Mouse (Mus musculus) monocyte, adult 2 months (primary cell): ENCODE data around the gene Hcn1.

ENCODE experiments used
- DNase-seq, 2 experiments: peaks; one replicate each; pipeline ENCODE4 v3.0.0; 2022; ENCODE audit warnings: low spot score in 2 of 2, low read depth in 1 of 2

Gene Hcn1

DNA sequence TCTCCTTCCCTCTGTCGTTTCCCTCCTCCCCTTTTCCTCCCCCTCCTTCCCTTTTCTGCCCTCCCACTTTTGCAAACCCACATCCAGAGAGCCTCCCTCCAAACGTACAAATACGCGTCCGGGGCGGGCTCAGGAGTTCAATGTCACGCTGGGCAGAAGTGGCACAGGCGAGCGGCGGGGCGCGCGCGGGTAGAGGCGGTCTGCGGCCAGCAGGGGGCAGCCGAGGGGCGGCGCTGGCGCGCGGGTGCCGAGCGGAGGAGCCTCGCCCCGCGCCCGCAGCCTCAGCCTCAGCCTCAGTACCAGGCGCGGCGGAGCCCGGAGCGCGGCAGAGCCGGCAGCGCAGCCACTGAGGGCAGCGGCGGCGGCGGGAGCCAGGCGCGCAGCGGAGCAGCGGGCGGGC is at the start of gene Hcn1:
TSS of gene Hcn1 (plus strand) at position 140 of the 400 bp plus-strand sequence.
- DNase-seq: no peak

DNA sequence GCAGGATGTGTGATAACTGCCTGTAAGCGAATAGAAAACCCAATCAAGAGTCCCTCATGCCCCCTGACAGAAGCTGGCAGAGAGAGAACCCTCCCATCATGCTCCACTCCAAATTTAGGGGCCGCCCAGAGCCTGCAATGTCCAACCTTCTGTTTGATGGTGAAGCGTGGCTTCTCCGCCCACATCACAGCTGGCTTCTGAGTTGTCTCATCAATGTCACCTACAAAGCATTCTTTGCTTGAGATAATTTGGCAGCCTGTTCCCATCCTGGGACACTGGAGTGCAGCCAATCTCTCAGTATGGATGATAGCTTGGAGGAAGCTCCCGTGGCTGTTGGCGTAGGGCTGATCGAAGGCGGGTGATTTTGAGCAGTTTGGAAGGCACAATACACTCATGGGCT is 34.9 kb upstream of the Hcn1 start:
- no peak for DNase-seq

DNA sequence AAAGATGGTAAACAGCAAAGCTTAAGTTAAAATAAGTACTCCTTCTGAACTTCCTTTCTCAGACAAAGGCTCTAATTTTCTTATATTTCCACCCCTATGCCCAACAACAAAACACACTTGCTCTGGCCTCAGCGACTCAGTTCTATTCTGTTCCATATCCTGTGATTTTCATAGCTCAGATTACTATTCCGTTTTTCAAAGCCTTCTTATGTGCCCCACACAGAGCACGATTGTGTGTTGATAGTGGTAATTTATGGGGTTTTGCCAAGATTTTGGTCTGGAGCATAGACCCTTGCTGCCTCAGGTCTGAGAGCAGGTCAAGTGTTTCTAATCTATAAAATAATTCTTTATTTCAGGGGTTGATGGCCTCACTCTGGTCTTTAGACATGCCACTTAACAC is 30.4 kb upstream of the Hcn1 start:
- no peak for DNase-seq

DNA sequence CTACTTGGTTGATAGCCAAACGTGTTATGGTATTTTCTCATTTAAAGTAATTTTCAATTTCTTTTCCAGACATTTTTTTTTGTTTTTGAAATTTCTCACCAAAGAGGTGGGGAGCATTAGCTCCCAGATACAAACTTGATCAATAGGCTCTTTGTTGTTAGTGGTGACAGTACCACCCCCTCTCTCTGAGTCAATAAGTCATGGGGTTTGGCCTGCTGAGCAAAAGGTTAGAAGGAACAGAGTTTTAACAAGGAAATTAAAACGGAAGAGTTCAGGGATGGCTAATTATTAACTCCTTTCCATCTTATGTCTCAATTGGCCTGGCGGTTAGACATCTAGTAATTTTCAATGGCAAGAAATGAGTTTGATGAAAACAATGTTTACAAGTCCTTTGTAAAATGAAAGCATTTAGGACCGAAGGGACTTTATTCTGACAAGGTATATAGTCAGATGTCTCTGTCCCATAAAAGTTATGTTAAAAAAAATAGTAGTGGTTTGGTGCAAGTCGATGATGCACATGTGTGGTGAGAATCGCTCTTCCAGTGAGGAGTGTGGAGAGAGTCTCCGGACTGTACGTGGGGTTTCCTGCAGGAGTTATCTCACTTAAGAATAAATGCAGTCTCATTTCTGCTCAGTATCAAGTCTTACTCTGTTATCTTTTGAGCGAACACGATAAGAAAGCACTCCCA is 7.5 kb upstream of the Hcn1 start:
- DNase-seq: no peak

DNA sequence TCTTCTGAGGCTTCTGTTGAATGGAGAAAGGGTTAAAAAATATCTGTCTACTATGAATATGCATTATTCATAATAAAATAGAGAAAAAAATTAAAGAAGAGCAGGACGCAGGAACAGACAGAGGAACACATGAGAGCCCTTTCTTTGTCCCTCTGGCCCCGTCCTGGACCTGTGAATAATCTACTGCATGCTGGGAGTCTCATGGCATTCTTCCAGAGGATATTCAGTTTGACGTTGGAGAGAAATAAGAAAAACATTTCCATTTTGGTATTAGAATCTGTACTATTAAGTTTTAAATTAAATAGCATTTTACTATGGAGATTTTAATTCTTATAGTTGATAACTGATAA is 7.0 kb upstream of the Hcn1 start:
- no peak for DNase-seq

DNA sequence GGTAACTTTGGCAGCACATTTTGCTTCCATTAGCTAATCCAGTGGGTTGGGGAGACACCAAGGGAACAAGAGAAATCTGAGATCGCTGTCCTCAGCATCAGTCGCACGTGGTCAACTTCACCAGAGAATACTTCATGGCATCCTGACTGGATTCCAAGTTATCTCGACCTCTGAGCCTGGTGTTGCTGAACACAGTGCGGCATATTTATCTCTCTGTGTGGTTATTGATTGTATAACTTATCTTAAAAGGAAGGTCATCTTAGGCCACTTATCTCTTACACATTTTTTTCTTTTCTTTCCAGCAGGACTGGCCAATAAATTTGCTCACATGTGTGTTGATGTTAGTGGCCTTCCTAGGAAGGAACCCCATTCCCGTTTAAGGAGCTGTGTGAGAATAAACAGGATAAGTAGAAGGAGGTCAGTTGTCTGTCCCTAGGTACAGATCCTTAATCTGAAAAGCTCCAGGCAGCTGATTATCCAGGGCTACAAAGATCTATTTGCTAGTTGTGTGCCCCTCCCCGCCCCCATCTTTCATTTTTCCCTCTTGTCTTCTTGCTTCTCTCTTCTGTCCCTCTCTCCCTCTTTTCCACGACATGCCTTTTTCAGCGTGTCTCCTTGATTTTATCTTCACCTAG is 672 bp upstream of the Hcn1 start:
- no peak for DNase-seq

DNA sequence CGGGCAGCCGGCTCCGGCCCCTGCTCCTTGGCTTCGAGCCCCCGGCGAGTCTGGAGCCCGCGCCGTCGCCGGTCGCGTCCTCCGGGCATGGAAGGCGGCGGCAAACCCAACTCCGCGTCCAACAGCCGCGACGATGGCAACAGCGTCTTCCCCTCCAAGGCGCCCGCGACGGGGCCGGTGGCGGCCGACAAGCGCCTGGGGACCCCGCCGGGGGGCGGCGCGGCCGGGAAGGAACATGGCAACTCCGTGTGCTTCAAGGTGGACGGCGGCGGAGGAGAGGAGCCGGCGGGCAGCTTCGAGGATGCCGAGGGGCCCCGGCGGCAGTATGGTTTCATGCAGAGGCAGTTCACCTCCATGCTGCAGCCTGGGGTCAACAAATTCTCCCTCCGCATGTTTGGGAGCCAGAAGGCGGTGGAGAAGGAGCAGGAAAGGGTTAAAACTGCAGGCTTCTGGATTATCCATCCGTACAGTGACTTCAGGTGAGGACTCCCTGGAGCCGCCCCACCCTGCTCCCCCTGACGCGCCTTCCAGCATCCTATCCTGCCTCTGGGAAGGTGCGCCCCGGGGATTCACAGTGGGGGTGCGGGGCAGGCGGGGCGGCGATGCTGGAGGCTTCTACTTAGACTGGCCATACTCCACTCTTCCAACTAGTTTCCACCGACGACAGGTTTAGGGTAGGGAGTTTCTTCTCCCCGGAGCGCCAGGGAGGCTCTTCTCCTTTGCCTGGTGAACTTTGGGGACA is 668 bp downstream of the Hcn1 start:
- DNase-seq: no peak

DNA sequence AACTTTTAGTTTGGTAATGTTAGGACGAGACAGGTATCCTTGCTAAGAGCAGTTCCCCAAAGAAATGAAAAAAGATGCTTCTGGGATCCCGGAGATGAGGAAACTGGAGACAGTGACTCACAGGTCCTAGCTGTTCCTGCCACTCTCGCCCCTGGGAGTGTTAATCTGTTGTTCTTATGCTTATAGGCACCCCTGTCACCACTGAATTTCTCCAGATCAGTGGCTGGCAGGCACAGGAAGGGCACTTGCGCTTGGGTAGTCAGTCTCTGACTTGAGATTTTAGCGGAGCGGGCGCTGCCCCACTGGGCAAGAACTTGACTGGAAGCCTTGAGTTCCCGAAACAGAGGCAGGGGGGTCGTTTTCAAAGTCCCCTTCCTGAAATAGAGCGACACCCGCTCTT is 1.3 kb downstream of the Hcn1 start:
- DNase-seq: no peak

DNA sequence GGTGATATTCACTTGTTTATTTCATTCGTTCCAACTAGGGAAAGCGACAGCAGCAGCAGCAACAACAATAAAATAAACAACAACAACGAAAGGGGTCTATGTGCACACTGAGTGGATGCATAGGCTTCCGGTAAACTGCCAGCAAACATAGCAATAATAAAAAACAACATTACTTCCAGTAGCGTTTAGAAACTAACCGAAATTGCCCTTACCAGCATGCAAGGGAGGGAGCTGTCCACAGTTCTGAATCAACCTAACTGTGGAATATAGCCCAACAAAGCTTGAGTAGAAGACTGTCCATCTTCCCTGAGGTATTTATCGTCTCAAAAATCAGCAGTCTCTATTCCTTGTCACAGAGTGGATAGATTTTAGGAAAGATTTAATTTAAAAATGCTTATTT is 2.0 kb downstream of the Hcn1 start:
- no peak for DNase-seq

DNA sequence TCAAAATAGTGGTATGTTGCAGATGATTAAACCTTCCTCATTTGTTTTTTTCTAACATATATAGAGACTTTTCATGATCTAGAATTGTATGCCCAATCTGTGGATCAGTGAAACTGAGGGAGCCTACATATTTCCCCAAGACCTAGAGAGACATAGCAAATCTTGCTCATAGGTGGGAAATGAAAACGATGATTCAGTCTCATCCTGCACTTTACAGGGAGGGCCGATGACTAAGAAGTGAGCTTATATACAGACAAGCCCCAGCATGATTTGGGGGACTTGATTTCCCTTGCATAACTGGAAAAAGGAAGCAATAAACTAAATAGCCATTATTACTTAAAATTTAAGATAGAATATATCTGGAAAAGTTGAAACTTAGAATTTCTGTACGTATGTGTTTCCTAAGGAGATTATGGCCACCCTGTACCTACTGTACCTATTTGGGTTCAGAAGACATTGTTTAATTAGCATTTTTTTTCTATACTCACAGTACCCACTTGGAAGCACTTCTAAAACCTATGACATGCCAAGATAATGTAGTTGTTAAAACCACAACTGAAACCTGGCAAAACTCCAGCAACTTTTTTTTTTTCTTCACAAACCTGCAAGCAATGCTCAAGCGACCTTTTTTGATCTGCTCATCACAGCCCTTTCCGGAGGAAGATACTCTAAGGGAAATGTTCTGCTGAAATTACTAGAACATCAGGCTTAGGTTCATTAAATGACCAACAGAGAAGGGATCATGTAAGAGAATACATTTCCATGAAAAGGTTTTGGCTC is 3.0 kb downstream of the Hcn1 start:
- DNase-seq: no peak

DNA sequence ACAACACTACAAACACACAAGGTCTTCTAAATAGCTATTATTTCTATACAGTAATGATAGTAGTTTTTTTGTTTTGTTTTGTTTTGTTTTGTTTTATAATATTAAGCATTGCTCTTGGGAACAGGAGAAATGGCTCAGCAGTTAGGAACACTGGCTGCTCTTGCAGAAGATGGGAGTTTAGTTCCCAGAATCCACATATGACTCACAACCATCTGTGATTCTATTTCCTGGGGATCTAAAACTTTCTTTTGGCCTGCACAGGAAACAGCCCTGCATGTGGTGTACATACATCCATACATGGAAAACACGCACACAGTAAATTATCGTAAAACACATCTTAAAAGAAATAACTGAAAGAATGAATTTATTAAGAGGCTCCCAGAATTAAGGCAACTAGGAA is 9.8 kb downstream of the Hcn1 start:
- no peak for DNase-seq

DNA sequence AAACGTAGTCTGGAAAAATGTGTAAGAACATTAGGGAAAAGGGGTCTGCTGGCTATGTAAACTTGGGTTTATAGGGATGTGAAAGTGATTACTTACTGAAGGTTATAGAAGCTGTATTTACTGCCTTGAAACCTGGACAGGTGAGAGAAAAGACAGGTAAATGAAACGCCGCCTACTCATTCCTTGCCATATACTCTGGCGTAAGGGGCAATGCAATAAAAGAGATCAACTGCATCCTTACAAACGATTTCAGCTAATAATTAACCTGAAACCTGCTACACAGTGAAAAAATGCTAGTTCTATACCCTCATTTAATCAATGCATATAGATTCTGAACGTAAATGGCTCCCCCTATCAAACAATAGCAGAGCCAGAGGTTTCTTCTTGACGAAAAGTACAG is 17.4 kb downstream of the Hcn1 start:
- no peak for DNase-seq

DNA sequence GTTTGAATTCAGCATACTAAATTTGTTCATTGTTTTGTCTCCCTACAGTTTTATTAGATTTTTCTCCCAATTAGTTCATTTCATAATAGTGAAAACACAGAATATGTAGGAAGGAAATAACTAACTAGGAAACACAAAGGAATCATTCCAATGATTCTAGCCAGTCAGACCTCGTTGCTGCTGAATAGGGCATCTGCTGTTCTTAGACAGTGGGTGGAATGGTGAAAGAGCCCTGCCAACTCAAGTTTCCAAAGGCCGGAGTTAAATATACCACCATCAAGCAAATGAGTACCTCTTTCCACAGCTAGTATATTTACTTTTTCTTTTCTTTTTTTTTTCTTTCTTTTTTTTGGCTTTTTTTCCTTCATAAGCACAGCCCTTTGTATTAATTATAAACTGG is 55.4 kb downstream of the Hcn1 start:
- DNase-seq: no peak

DNA sequence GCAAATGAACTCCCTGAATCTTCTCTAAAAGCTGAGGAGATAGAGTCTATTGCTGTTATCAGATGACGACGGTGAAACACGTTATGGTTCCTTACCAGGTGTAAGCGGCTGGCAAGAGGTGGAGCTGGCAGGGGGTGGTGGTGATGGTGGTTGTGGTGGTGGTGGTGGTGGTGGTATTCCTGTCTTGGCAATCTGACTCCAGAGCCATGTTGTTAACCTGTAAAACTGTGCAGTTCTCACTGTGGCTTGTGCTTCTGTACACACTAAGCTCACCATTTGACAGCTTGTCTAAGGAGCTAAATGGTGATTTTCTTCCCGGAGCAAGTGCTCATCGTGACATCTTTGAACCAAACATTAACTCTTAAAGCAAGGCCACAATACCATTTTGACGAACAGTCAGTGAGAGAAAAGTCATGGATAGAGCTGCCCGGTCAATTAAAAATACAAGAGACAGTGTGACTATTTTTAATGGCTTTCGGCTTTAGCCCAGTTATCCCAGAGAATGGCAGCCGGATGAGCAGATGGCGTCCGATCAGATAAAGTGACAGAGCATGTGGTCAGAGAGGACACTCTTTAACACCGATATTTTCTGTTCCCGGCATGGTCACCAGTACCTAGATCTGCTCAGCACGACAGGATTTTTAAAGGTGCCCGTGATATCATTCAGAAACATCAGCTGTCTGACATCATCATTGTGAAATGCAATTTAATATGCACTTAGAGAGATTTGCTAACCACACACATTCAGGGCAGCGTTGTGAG is 56.5 kb downstream of the Hcn1 start:
- DNase-seq: no peak

DNA sequence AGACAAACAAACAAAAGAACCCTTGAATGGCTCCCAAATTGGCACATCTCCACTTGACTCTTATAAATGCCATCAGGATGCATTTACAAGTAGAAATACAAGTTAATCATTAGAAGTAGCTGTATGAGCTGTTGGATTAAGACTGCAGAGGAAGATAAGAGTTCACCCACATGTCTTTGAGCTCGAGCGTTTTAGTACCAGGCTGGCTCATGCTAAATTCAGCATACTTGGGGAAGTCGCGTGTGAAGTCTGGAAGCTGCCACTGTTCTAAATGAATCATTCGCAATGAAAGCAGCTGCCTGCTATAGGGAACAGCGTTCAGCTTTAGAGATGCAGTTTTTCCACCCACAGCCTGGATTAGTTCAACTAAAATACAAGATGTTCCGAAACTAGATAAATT is 57.4 kb downstream of the Hcn1 start:
- DNase-seq: no peak

DNA sequence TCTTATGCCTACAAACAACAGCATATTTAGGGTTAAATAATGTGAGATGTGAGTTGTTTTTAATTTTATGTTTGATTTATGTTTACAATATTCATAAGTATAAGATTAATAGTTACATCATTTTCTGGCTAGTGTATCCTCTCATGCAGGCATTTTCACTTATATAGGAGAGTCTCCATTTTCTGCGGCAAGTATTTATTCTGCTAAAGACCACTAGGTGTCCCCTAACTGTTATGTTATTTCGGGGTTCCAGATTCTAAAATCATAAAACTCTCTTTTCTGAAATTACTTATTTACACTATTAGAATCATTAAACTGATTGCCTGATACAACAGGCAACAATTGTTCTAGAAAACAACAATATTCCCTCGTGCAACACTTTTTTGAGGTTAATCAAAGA is 60.5 kb downstream of the Hcn1 start:
- DNase-seq: no peak

DNA sequence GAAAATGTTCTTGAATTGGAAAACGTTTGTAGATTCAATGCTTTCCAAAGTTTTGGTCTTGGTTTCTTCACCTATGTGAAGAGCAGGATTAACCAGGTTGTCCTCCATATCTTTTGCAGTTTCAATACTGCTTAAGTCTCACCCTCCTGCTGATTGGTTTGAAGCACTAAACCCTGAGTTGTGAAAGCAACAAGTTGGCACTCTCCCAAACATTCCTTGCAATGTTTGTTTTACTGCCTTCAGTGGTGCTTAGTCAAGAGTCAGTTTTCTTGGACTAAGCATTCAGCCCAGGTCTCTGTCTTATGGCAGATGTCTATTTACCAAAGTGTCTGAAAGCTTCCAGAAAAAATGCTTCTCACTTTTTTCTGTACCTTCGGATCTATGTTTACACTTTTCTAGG is 67.2 kb downstream of the Hcn1 start:
- DNase-seq: no peak

DNA sequence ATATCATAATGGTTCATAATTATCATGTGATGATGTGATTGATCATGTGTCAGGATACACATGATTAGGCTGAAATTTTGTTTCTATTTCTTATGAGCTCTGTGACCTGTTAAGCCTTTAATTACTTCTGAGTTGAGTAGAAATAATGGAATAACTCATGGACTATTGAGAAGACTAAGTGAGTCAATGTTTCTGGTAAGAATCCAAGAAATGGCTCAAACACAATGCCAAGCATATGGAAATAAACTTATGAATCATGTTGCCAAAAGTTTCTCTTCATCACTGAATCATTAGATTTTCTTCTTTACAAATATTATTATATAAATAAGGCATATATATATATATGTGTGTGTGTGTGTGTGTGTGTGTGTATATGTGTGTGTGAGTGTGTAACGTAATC is 69.7 kb downstream of the Hcn1 start:
- no peak for DNase-seq

DNA sequence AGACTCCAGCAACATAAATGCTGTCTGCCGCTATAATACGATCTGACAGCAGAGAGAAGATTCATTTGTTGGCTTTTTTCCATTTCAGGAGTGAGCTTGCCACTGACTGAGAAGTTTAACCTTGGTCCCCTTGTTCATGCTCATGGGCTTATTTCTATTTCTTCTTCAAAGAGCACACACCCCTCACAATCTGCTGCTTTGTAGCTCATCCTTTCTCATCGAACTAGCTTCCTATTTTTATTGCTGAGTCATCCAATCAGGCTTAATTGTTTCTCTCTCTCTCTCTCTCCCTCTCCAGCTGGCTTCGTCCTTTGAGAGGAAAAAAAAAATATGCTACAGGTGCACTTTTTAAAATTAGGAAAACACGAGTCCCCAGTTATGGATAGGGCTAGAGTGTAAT is 74.3 kb downstream of the Hcn1 start:
- DNase-seq: no peak

DNA sequence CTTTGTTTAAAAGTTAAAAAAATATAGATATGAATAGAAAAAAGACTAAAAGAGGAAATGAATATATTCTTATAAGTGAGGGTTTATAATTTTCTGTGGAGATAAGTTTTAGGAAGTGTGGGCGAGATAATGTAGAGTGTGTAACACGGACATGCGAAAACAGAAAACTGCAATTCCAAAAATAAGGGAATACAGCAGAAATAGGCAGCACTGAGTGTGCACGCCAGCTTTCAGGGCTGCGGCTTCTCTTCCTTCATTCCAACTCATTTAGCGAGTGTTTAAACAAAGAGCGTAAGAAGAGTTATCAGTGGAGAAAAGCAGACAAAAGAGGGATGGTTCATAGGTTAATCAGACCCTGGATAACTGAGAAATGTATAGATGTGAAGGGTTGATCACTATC is 85.5 kb downstream of the Hcn1 start:
- DNase-seq: no peak

DNA sequence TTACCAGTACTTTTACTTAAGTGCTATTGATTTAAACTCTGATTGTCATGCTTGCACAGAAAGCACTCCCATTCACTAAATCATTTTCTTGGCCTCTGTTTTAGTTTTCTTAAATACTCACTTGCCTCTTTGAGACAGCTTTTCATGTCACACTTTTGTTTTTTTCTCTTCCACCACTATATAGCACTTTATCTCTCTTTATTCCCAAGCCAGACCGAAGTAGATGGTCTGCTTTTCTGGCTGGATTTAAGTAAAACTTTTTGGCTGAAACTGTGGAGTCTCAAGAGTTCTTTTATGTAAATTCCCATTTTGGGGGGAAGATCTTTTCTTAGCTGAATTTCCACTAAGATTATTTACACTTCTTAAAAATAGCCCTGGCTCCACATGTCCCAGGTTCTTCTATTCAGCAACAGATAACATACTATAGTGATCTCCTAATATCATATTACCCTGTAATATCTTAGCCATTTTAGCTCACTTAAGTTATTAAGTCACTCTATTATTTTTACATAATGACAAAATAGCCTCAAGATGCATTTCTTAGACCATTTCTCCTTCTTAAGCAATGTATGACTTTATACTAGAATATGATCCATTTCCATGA is 92.7 kb downstream of the Hcn1 start:
- no peak for DNase-seq
